In the genomic region with DNA sequence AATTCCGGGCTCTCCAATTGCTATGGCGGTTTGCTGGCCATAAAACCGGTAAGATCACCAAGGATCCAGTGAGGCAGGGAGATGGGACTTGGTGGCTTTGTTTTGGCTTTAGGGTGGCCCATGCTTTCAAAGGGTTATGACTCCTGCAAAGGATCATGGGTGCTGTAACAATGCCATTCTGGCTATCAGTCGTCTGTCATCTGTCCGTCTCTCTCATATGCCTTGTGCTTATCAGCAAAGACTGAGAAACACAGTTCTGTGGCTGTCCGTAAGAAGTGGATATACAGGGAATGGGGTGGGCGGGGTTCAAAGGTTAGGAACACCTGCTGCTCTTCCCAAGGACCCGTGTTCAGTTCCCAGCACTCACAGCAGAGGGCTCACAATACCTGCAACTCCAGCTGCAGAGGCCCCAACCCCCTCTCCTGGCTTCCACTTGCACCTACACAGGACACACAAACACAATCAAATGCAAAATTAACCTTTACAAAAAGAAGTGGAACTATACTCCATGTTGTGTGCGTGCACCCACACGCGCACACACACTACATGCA, we compare ENCODE assay signal across 18 mouse cellular contexts.
"Had no signal": no experiment of that assay in that cellular context is flagged by ENCODE, and none has a peak within 500 bp of the region (broad histone marks: within the 10 kb centered on the region; RNA-seq: fewer than 3 reads in every experiment).

No protein-coding gene starts in this region.

- H3K27ac ChIP-seq: limb, embryonic 13.5 days; midbrain, embryonic 12.5 days; neural tube, embryonic 13.5 days had no signal

- ATAC-seq: intestine, embryonic 16.5 days; lung, postnatal 0 days; midbrain, embryonic 16.5 days had no signal

- DNase-seq: kidney, adult 8-10 months; kidney, postnatal 36 days; layer of hippocampus, adult 9-11 months; layer of hippocampus, postnatal 36 days; left cerebral cortex, postnatal 4 days; lung, adult 2 months; lung, postnatal 36 days; retina, postnatal 1 day; right cerebral cortex, postnatal 4 days; spleen, adult 18-20 months; thymus, adult 18-20 months; thymus, postnatal 14 days had no signal

- H3K27me3 ChIP-seq: limb, embryonic 13.5 days; midbrain, embryonic 12.5 days; neural tube, embryonic 13.5 days had no signal

- H3K36me3 ChIP-seq: limb, embryonic 13.5 days; midbrain, embryonic 12.5 days; neural tube, embryonic 13.5 days had no signal

- H3K9ac ChIP-seq: limb, embryonic 13.5 days; midbrain, embryonic 12.5 days; neural tube, embryonic 13.5 days had no signal

- H3K4me3 ChIP-seq: limb, embryonic 13.5 days; midbrain, embryonic 12.5 days; neural tube, embryonic 13.5 days had no signal

- H3K4me1 ChIP-seq: limb, embryonic 13.5 days; midbrain, embryonic 12.5 days; neural tube, embryonic 13.5 days had no signal

- H3K4me2 ChIP-seq: limb, embryonic 13.5 days; midbrain, embryonic 12.5 days; neural tube, embryonic 13.5 days had no signal

- H3K9me3 ChIP-seq: limb, embryonic 13.5 days had no signal
